Mouse (Mus musculus): ENCODE measurements around the gene Rnf157.
A peak's percentile ranks its signal among the peaks of the same experiment; 100 is the strongest.

DNA sequence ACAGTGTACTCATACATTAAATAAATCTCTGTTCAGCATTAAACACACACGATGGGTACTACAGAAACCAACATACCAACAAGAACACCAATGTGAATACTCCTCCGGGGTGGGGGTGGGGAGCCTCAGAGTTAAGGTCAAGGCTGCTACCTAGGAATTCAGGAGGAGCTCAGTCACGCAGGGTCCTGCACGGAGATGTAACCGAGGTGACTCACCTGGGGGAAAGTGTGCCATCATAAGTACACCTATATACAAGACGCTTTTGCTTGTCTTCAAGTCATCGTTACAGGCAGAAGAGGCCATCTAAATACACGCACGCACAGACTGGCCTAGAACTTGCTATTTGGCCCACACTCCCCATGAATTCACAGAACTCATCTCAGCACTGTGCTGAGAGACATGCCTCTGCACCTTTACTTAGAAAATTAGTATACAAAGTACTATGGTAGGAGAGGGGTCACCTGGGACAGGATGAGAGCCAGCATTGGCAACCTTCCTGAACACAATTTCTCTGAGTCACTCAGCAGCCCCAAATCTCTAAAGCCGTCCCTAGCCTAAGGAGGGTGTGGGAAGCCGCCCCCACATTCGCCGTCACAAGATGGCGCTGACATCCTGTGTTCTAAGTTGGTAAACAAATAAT, 23.9 kb downstream of the Rnf157 start:
- TF ChIP-seq POLR2A (IDR thresholded peaks at IDR 0.05; ENCODE audit: borderline replicate concordance, extremely low read depth, low read depth, low read length) = 0 out of 2 replicates have a peak, but pooled peaks have one; percentile 8
- no peak for TF ChIP-seq CTCF (IDR thresholded peaks at IDR 0.05; ENCODE audit: insufficient read depth, low read length)

All from lung, adult 2 months (tissue).